Mouse (Mus musculus): ENCODE measurements around the gene Tex46. TPM values are rescaled to one million over a fixed set of nuclear protein-coding genes. Genes with fewer than 3 reads are reported as not detected.

Tex46 gene
- total and polyA plus RNA-seq, 3 experiments, result not detected

DNA sequence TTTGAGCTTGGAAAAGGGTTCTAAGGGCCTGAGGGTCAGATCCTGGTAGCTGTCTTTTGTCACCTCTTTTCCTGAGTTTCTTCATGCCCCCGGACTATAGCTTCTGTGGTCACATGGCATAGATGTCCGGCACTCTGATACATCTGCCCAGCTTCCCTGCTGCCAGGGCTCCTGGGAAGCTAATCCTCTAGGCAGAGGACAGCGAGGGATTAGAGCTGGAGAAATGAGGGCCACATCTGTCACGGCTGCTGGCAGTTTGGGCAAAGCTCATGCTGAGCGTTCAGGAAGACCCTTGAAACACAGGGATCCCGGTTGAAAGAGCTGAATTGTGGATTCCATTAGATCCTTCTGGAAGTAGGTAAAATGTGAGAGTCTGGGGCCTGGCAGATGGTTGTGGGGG is 12.2 kb downstream of the Tex46 start, which contains the start of gene Lactbl1:
Lactbl1 (plus strand) TSS at position 234 of the 400 bp plus-strand sequence.
- no peaks in the 10 kb centered on the region for H3K79me2 ChIP-seq (replicated peaks; ENCODE audit: control insufficient read depth, extremely low read depth, insufficient read depth, poor library complexity, severe bottlenecking)
- no peak for DNase-seq (ENCODE audit: extremely low read depth)
- peaks cover 0 to 8% of the 10 kb centered on the region in 2 experiments; a peak in 1 of 4 replicates for H3K4me1 ChIP-seq (ENCODE audit: control insufficient read depth in 1 of 2, insufficient read depth in 2 of 2)
- H3K27ac ChIP-seq (ENCODE audit: insufficient read depth, low read depth), result no peak within 1 kb of the TSS
- in situ Hi-C loops (cut with MboI; ENCODE audit: low pct_ligation_motif_present, low pct_unique_long_range_greater_than_20kb, low sequenced_read_pairs) (loop anchor here (5.0 to 25.0 kb wide), 3 partner anchors 160 to 385 kb away; partner anchors contain the start of genes 6030445D17Rik and Tcea3), dilution Hi-C loops (cut with MboI; ENCODE audit: extremely low pct_ligation_motif_present, extremely low pct_unique_long_range_greater_than_20kb, low sequenced_read_pairs) (no loop called here)
- TF ChIP-seq MXI1 (IDR thresholded peaks at IDR 0.05; ENCODE audit: low read depth, low read length) (no peak), TBP (conservative IDR thresholded peaks at IDR 0.05; ENCODE audit: low read depth, low read length) (no peak), NELFE (IDR thresholded peaks at IDR 0.05; ENCODE audit: low read depth, low read length) (no peak), TCF12 (IDR thresholded peaks at IDR 0.05; ENCODE audit: low read depth, low read length) (no peak), UBTF (IDR thresholded peaks at IDR 0.05; ENCODE audit: low read depth, low read length) (no peak), E2F4 (IDR thresholded peaks at IDR 0.05; ENCODE audit: insufficient replicate concordance, low read depth, low read length) (no peak), ETS1 (conservative IDR thresholded peaks at IDR 0.05; ENCODE audit: low read depth, low read length) (no peak), ZMIZ1 (IDR thresholded peaks at IDR 0.05; ENCODE audit: low read depth, low read length) (no peak), USF2 (conservative IDR thresholded peaks at IDR 0.05; ENCODE audit: low read depth, low read length) (no peak), USF1 (IDR thresholded peaks at IDR 0.05; ENCODE audit: low read depth, low read length) (no peak), NRF1 (IDR thresholded peaks at IDR 0.05; ENCODE audit: low read depth, low read length) (no peak), POLR2AphosphoS2 (IDR thresholded peaks at IDR 0.05; ENCODE audit: low read depth, low read length) (no peak), ELF1 (IDR thresholded peaks at IDR 0.05; ENCODE audit: low read depth, low read length) (no peak), CTCF (conservative IDR thresholded peaks at IDR 0.05 in 1 of 2, IDR thresholded peaks at IDR 0.05 in 1 of 2; ENCODE audit: low read depth in 2 of 2, low read length in 2 of 2) (no peak), JUN (IDR thresholded peaks at IDR 0.05; ENCODE audit: insufficient read depth, low read depth, low read length) (no peak), KAT2A (IDR thresholded peaks at IDR 0.05; ENCODE audit: insufficient replicate concordance, low read length) (no peak)
- no peak within 1 kb of the TSS for H3K4me3 ChIP-seq (replicated peaks in 1 of 3; ENCODE audit: low read depth in 2 of 3, low read length in 2 of 3, poor library complexity in 1 of 3)
- no peaks in the 10 kb centered on the region for H3K27me3 ChIP-seq (replicated peaks)
- no peaks in the 10 kb centered on the region for H3K36me3 ChIP-seq (replicated peaks in 1 of 2; ENCODE audit: control insufficient read depth in 1 of 2, insufficient read depth in 1 of 2, low read length in 1 of 2)
- no peak within 1 kb of the TSS for H3K9ac ChIP-seq (ENCODE audit: insufficient read depth, low read depth)
- H3K4me2 ChIP-seq (ENCODE audit: insufficient read depth, low read depth, poor library complexity, severe bottlenecking), result no peak within 1 kb of the TSS
- no peaks in the 10 kb centered on the region for H3K9me3 ChIP-seq (replicated peaks; ENCODE audit: low read length)

DNA sequence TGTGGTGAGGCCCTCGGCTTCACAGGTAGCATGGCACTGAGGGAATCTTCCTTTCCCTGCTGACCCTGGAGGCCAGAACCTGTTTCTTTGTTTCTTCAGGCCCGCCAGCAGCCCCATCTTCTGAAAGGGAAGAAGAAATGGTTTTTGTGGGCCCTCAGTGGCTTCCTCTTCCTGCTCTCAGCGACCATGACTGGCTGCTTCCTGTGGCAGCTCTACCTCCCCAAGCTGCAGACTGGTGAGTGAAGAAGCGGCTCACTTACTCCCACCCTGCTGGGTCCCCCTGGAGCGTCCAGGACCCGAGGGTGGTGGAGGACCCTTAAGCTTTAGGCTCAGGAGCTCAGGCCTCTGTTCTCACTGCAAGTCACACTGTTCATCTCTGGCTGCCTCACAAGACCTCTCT is 16.4 kb downstream of the Tex46 start:
- in situ Hi-C loops (cut with MboI; ENCODE audit: low pct_ligation_motif_present, low pct_unique_long_range_greater_than_20kb, low sequenced_read_pairs) (no loop called here), dilution Hi-C loops (cut with MboI; ENCODE audit: extremely low pct_ligation_motif_present, extremely low pct_unique_long_range_greater_than_20kb, low sequenced_read_pairs) (no loop called here)
- DNase-seq (ENCODE audit: extremely low read depth), result no peak

More for the DNA sequence above, 16.4 kb downstream of the Tex46 start:
- H3K36me3 ChIP-seq (replicated peaks in 1 of 2; ENCODE audit: control insufficient read depth in 1 of 2, insufficient read depth in 1 of 2, low read length in 1 of 2), result no peaks in the 10 kb centered on the region
- TF ChIP-seq RCOR1 (conservative IDR thresholded peaks at IDR 0.05; ENCODE audit: low read depth, low read length) (no peak), SMC3 (IDR thresholded peaks at IDR 0.05; ENCODE audit: low read depth, low read length) (no peak), NRF1 (IDR thresholded peaks at IDR 0.05; ENCODE audit: low read depth, low read length) (no peak), TCF12 (IDR thresholded peaks at IDR 0.05; ENCODE audit: low read depth, low read length) (no peak), MAX (IDR thresholded peaks at IDR 0.05; ENCODE audit: low read length) (no peak), HCFC1 (IDR thresholded peaks at IDR 0.05; ENCODE audit: low read depth, low read length) (no peak), MYC (IDR thresholded peaks at IDR 0.05; ENCODE audit: low read depth, low read length) (no peak), NELFE (IDR thresholded peaks at IDR 0.05; ENCODE audit: low read depth, low read length) (no peak), CTCF (conservative IDR thresholded peaks at IDR 0.05 in 1 of 2, IDR thresholded peaks at IDR 0.05 in 1 of 2; ENCODE audit: low read depth in 2 of 2, low read length in 2 of 2) (no peak), GABPA (IDR thresholded peaks at IDR 0.05; ENCODE audit: insufficient replicate concordance, low read depth, low read length) (no peak), E2F4 (IDR thresholded peaks at IDR 0.05; ENCODE audit: insufficient replicate concordance, low read depth, low read length) (no peak), POLR2AphosphoS2 (IDR thresholded peaks at IDR 0.05; ENCODE audit: low read depth, low read length) (no peak), KAT2A (IDR thresholded peaks at IDR 0.05; ENCODE audit: insufficient replicate concordance, low read length) (no peak)
- H3K4me2 ChIP-seq (ENCODE audit: insufficient read depth, low read depth, poor library complexity, severe bottlenecking), result no peak overlapping the region
- H3K27ac ChIP-seq (ENCODE audit: insufficient read depth, low read depth), result no peak overlapping the region
- no peaks in the 10 kb centered on the region for H3K9me3 ChIP-seq (replicated peaks; ENCODE audit: low read length)
- no peaks in the 10 kb centered on the region for H3K27me3 ChIP-seq (replicated peaks)
- no peak overlapping the region for H3K4me3 ChIP-seq (replicated peaks in 1 of 3; ENCODE audit: low read depth in 2 of 3, low read length in 2 of 3, poor library complexity in 1 of 3)
- no peaks in the 10 kb centered on the region for H3K79me2 ChIP-seq (replicated peaks; ENCODE audit: control insufficient read depth, extremely low read depth, insufficient read depth, poor library complexity, severe bottlenecking)
- H3K4me1 ChIP-seq (ENCODE audit: control insufficient read depth in 1 of 2, insufficient read depth in 2 of 2), result peaks cover 0 to 8% of the 10 kb centered on the region in 2 experiments; a peak in 1 of 4 replicates
- no peak overlapping the region for H3K9ac ChIP-seq (ENCODE audit: insufficient read depth, low read depth)

All from CH12.LX (cell line).